Mouse (Mus musculus) adrenal gland, postnatal 36 days (tissue): ENCODE data around the gene Nt5c2. TPM values are rescaled to one million over a fixed set of nuclear protein-coding genes. Genes with fewer than 3 reads are reported as not detected.
A peak's percentile ranks its signal among the peaks of the same experiment; 100 is the strongest.

Experiments
- DNase-seq, 2 experiments: peaks; one replicate each; pipeline ENCODE4 v3.0.0; 2021; ENCODE audit warnings: mixed read lengths in 1 of 2
- total RNA-seq, 2 experiments: library from RNA; stranded (reverse); gene quantifications; 2 replicates each; pipeline ENCODE4 v1.2.3; 2021

Gene Nt5c2
- total RNA-seq, 2 experiments from 2014 or later: 63.2 to 65.2 TPM

DNA sequence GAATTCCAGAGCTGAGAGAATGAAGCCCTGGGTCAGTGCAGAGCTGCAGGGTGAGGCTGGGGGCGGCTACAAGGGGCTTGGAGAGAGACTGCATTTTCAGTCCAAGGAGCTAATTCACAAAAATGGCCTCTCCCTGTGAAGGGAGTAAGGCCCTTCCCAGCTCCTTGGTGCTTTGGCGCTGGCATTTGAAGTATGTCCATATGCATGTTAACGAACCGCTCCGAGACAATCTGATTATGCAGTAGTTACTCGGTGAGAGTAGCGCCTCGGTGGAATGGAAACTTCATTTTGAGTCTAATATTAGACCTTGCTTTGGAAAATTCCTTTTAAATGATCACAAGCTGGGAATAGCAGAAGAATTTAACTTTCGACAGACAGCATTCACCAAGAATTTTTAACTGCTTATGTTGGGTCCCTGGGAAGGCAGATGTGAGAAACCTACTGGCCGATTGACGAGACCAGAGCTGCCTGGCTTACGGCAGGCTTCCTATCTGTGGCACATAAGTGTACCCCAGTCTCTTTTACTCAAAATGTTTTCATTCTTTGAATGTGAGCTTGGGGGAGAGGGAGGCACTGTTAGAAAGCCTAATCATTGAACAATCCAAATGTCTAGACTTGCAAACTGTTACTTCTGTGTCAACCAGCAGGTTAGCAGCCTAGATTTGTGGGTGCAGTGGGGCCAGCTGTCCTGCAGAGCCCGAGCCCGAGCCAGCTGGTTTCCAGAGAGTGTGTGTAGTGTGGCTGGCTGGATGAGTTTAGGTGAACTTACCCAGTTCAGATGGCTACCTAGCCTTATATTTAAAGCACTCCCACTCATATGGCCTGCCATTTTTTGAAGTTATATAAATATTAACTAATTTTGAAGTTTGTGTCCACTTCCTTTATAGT, 166.3 kb downstream of the Nt5c2 start:
- DNase-seq: no peak

DNA sequence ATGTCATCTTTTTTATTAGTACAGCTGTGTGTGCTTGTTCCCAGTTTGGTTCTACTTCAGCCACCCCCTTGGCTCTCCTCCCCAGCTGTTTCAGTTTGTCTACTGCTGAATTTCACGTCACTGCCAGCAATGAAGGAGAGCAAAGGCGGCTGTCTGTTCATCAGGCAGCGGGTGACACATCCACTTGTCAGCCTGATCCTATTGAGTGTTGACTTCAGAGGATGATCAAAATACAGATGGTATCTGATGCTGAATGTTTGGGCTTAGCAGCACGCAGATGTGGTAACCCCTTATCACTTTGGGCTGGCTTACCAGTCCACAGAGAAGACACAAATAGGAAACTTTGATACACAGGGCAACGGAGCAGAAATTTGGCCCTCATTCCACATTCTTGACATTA, 168.5 kb downstream of the Nt5c2 start:
- DNase-seq: no peak

DNA sequence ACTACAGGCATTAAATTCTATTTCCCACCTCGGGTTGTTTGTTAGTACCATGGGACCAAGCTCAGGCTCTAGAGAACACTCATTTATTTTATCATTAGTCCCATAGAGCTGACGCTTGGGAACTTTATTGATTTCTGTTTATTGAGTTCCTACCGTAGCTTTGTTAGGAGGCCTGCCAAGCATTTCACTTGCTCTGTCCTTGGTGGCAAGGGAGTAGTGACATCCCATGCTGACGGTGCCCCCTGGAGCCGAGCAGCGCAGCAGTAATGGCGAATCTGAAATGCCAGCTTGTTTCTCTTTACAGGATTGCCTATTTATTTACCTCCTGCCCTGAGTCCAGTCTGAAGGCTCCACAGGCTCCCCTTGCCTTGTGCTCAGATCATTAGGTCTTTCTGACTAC, 168.9 kb downstream of the Nt5c2 start:
- peak; percentile 50 to 52 for DNase-seq

DNA sequence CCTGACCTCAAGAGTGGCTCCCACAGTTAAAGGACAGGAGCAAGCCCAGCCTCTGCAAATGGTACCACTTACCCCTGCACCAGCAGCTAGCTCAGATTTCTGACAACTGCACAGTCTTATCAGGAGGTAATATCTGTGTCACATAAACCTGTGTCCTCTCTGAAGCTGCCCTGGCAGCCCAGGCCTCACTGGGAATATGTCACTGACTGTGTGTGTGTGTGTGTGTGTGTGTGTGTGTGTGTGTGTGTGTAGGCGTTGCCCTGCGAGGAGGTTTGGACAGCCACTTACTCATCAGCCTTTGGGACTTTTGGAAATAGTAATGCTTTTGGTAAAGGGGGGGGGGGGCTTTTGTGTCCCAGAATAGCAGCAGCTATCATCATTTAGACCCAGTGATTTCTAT, 171.9 kb downstream of the Nt5c2 start:
- DNase-seq: peak; percentile 17 to 53

DNA sequence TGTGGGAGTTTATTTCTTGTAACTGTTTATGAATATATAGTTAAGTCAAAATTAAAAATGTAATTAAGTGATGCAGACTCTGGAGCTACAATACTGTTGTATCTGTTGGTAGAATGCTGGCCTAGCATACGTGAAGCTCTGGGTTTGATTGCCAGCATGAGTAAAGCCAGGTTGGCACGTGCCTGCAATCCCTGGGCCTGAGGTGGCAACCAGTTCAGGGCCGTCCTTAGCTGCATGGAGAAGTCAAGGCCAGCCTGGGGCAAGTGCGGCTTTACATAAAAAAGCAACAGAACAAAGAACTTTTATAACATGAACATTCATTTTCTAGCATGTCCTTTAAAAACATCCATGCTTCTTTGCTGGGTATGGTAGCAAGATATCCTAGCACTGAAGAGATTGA, 173.9 kb downstream of the Nt5c2 start:
- peak; percentile 55 to 61 for DNase-seq

DNA sequence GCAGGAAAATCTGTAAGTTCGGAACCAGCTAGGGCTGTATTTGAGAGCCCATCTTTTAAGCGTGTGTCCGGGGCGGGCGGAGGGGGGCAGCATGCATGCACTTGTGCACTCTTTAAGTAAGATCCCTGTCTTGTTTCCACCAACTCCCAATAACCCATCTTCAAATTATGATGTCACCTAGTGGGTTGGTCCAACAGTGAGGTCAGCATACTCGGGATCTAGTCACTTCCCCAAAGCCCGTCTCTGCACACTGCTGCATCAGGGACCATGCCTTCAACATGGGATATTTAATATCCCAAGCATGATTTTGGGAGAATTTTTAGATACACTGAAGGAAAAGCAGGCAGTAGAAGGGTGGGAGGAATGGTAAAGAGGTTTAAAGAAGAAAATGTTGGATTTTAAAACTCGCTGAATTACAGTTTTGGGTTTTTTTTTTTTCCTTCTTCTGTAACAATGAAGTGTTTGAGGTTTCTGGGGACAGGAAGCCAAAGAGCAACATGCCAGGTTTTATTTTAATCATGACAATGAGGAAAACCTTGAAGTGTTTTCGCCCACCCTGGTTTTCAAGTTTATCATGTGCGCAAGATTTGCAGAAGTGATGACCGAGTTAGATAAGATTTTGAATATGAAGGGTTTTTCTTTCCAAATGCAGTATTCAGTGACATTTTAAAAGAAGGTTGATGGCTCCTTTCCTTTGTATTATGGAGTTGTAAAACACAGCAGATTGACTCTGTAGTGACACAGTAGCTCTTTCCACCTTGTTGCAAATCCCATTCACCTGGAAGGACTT, 177.5 kb downstream of the Nt5c2 start:
- no peak for DNase-seq

DNA sequence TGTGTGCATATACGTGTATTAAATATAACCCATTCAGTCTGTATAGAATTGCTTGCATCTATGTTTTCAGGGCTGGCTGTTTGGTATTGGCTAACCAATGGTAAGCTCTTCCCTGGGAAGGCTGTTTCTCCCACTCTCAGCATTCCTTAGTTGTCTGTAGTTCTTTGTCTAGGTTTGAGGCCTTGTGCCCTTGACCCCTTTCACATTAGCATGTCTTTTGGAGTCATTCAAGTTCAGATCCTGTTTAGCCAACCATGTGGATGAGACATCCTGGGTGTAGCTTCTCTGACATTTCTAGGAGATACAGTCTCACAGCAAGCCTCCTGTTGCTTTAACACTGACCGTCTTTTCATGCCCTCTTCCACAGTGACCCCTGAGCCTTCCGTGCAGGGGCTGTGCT, 178.9 kb downstream of the Nt5c2 start:
- DNase-seq: no peak

DNA sequence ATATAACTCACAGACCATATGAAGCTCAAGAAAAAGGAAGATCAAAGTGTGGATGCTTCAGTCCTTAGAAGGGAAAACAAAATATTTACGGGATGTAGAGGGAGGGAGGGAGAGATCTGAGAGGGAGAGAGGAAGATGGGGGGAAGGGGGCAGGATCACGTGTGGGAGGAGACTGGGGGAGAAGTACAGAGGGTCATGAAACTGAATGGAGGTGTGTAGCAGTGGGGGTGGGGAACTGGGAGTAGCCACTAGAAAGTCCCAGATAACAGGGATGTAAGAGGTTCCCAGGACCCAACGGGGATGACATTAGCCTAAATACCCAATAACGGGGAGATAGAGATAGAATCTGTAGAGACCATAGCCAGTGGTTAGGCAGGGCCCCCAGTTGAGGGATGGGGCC, 179.6 kb downstream of the Nt5c2 start:
- no peak for DNase-seq

DNA sequence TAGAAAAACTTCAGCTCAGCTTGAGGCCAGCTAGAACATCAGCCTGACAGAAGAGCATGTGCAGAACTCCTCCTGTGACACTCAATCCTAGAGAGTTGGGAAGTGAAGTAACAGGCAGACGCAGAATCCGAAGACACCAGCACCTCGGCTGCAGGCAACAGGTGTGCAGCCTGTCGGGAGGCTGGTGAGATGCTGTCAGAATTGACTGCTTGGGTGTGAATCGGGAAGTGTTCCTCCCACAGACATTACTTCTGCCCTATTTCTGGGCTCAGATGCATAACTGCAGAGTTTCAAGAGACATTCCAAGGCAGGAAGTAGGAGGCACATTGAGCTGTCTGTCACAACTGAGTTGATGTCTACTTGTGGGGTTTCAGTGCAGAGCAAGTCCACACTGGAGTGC, 180.7 kb downstream of the Nt5c2 start:
- no peak for DNase-seq

Other genes with a start within 250 kb of the Nt5c2 start
- gene Ina, start 455 bp downstream of the Nt5c2 start, total RNA-seq: 1 to 10 TPM; 4.0 to 5.9 TPM
- gene Pcgf6, start 35.8 kb upstream of the Nt5c2 start, total RNA-seq: 10 to 100 TPM in 1 of 2 experiments, 1 to 10 TPM in 1; 9.1 to 11.9 TPM
- gene Taf5, start 52.6 kb upstream of the Nt5c2 start, total RNA-seq: 1 to 10 TPM; 4.1 to 4.2 TPM
- gene Usmg5, start 75.5 kb upstream of the Nt5c2 start, total RNA-seq: 100 to 1,000 TPM; 712 to 723 TPM
- 10 to 100 TPM; 22.1 to 27.9 TPM for gene Pdcd11, start 75.6 kb upstream of the Nt5c2 start, total RNA-seq
- gene Calhm2, start 123.1 kb upstream of the Nt5c2 start, total RNA-seq: 1 to 10 TPM; 3.6 to 4.4 TPM
- not detected for gene Calhm1, start 129.1 kb upstream of the Nt5c2 start, total RNA-seq
- not detected for gene Calhm3, start 142.6 kb upstream of the Nt5c2 start, total RNA-seq
- 10 to 100 TPM; 11.5 to 15.3 TPM for gene Neurl1a, start 163.7 kb upstream of the Nt5c2 start, total RNA-seq